Mouse (Mus musculus) hindbrain, embryonic 11.5 days (tissue): ENCODE measurements around the gene Dcst2. TPM values are rescaled to one million over a fixed set of nuclear protein-coding genes. Genes with fewer than 3 reads are reported as not detected.
A peak's percentile ranks its signal among the peaks of the same experiment; 100 is the strongest.

Source experiments
- ATAC-seq: fragments of 200-750 bp; cut with Nextera tagmentation; 2 replicates; pipeline ENCODE4 v1.8.0; 2017; ENCODE audit warnings: mild to moderate bottlenecking, moderate TSS enrichment, moderate library complexity; ENCODE audit not compliant: low FRiP score
- DNase-seq: peaks from one replicate; pipeline ENCODE4 v3.0.0-alpha.2; 2015; ENCODE audit warnings: low spot score
- H3K27ac ChIP-seq: fragments of 300-500 bp; sonication (generic); 2 replicates; pipeline ENCODE4 v1.5.1; 2014; ENCODE audit warnings: mild to moderate bottlenecking, low read depth, low read length
- H3K27me3 ChIP-seq: fragments of 300-500 bp; sonication (generic); 2 replicates; pipeline ENCODE4 v1.6.1; 2014; ENCODE audit warnings: mild to moderate bottlenecking, low read length, moderate library complexity, mixed read lengths; ENCODE audit not compliant: control insufficient read depth, insufficient read depth
- H3K36me3 ChIP-seq: fragments of 300-500 bp; sonication (generic); 2 replicates; pipeline ENCODE4 v1.6.1; 2014; ENCODE audit warnings: mild to moderate bottlenecking, low read length, moderate library complexity, mixed read lengths; ENCODE audit not compliant: control insufficient read depth, insufficient read depth
- H3K4me1 ChIP-seq: fragments of 300-500 bp; sonication (generic); replicated peaks from 2 replicates; pipeline ENCODE4 v1.6.1; 2014; ENCODE audit warnings: low read length, mixed read lengths; ENCODE audit not compliant: control insufficient read depth, insufficient read depth
- H3K4me2 ChIP-seq: fragments of 300-500 bp; sonication (generic); replicated peaks from 2 replicates; pipeline ENCODE4 v1.6.1; 2014; ENCODE audit warnings: mild to moderate bottlenecking, low read depth, low read length
- H3K4me3 ChIP-seq: fragments of 300-500 bp; sonication (generic); 2 replicates; pipeline ENCODE4 v1.5.1; 2014; ENCODE audit warnings: low read depth, low read length
- H3K9ac ChIP-seq: fragments of 300-500 bp; sonication (generic); 2 replicates; pipeline ENCODE4 v1.6.1; 2014; ENCODE audit warnings: low read depth, low read length
- H3K9me3 ChIP-seq: fragments of 300-500 bp; sonication (generic); 2 replicates; pipeline ENCODE4 v1.6.1; 2016; ENCODE audit warnings: low read length; ENCODE audit not compliant: control insufficient read depth
- WGBS: fragments of 180-500 bp; shearing (Covaris S2); extraction: QIAGEN DNeasy Blood & Tissue Kit; methylation state at CpG from one replicate; pipeline ENCODE4 v1.1.7; 2014; 5-methylcytosine and 5-hydroxymethylcytosine counted together
- polyA plus RNA-seq: library from polyadenylated mRNA; unstranded; fragments of >200 nt; fragmentation: Nextera tagmentation; extraction: Ambion mirVana; gene quantifications from 2 replicates; pipeline ENCODE4 v1.2.1, GENCODE M21; 2014

The Dcst2 gene
- polyA plus RNA-seq, 1 experiment from 2014 or later = 0.14 TPM

GRCm38 (mm10) chr3:89337062-89337720, 24.6 kb upstream of the Dcst2 start:
- WGBS = 0% methylated on average over 21 of the region's 21 CpGs
- peak overlapping the region; percentile 87 for H3K9ac ChIP-seq
- DNase-seq (no peak), ATAC-seq (no peak; the same call in none of the 2 replicates)
- H3K36me3 ChIP-seq = 0 out of 2 replicates have a peak, but pooled peaks cover 6% of the 10 kb centered on the region
- H3K27me3 ChIP-seq = no peaks in the 10 kb centered on the region
- peaks cover 14% of the 10 kb centered on the region for H3K4me1 ChIP-seq
- H3K27ac ChIP-seq = peak overlapping the region; percentile 82
- H3K4me3 ChIP-seq = peak overlapping the region; percentile 76
- peak overlapping the region; percentile 66 for H3K4me2 ChIP-seq
- no peaks in the 10 kb centered on the region for H3K9me3 ChIP-seq

GRCm38 (mm10) chr3:89337721-89338578, 23.8 kb upstream of the Dcst2 start, which contains the start of gene Efna4:
Gene Efna4 (minus strand): TSS chr3:89338028.
- peak; percentile 83 for DNase-seq
- Histone ChIP-seq H3K4me2 (peak within 1 kb of the TSS; percentile 66), H3K27ac (peak within 1 kb of the TSS; percentile 82), H3K27me3 (no peaks in the 10 kb centered on the region), H3K4me3 (peak within 1 kb of the TSS; percentile 76), H3K4me1 (peaks cover 10% of the 10 kb centered on the region), H3K9ac (peak within 1 kb of the TSS; percentile 87), H3K9me3 (no peaks in the 10 kb centered on the region), H3K36me3 (0 out of 2 replicates have a peak, but pooled peaks cover 6% of the 10 kb centered on the region)
- peak; percentile 84 for ATAC-seq
- WGBS = under 1% methylated on average over 40 of the region's 44 CpGs

- no peak overlapping the region for H3K9ac ChIP-seq
- peak; percentile 92 for DNase-seq
- H3K4me3 ChIP-seq = no peak overlapping the region
- H3K4me2 ChIP-seq = no peak overlapping the region
- H3K36me3 ChIP-seq = no peaks in the 10 kb centered on the region
- H3K4me1 ChIP-seq = peaks cover 9% of the 10 kb centered on the region
- H3K27me3 ChIP-seq = no peaks in the 10 kb centered on the region
- ATAC-seq = peak; percentile 6; the same call in 1 of the 2 replicates
- 28% methylated on average over 8 of the region's 8 CpGs for WGBS
- no peaks in the 10 kb centered on the region for H3K9me3 ChIP-seq
- H3K27ac ChIP-seq = no peak overlapping the region
These were observed 22.4 kb upstream of the Dcst2 start for GRCm38 (mm10) chr3:89339416-89339815.

GRCm38 (mm10) chr3:89340465-89340864, 21.3 kb upstream of the Dcst2 start:
- 2% methylated on average over 11 of the region's 11 CpGs for WGBS
- Histone ChIP-seq H3K36me3 (no peaks in the 10 kb centered on the region), H3K4me3 (peak overlapping the region; percentile 19; the same call in 1 of the 2 replicates), H3K4me2 (peak overlapping the region; percentile 40), H3K4me1 (peaks cover 9% of the 10 kb centered on the region), H3K9me3 (no peaks in the 10 kb centered on the region), H3K9ac (peak overlapping the region; percentile 24; the same call in 1 of the 2 replicates), H3K27ac (no peak overlapping the region), H3K27me3 (no peaks in the 10 kb centered on the region)
- peak; percentile 94 for DNase-seq
- peak; percentile 38 for ATAC-seq

- H3K4me1 ChIP-seq = 0 out of 2 replicates have a peak, but pooled peaks cover 4% of the 10 kb centered on the region
- no peaks in the 10 kb centered on the region for H3K27me3 ChIP-seq
- no peak overlapping the region for H3K4me3 ChIP-seq
- no peaks in the 10 kb centered on the region for H3K9me3 ChIP-seq
- no peaks in the 10 kb centered on the region for H3K36me3 ChIP-seq
- no peak overlapping the region for H3K27ac ChIP-seq
- H3K9ac ChIP-seq = no peak overlapping the region
- DNase-seq (no peak), ATAC-seq (no peak)
- no peak overlapping the region for H3K4me2 ChIP-seq
- 91% methylated on average over 4 of the region's 4 CpGs for WGBS
These were observed 20.0 kb upstream of the Dcst2 start for GRCm38 (mm10) chr3:89341794-89342193.

GRCm38 (mm10) chr3:89343279-89343678, 18.5 kb upstream of the Dcst2 start:
- Histone ChIP-seq H3K27me3 (no peaks in the 10 kb centered on the region), H3K27ac (no peak overlapping the region), H3K9ac (no peak overlapping the region), H3K36me3 (no peaks in the 10 kb centered on the region), H3K4me1 (0 out of 2 replicates have a peak, but pooled peaks cover 4% of the 10 kb centered on the region), H3K4me2 (no peak overlapping the region), H3K4me3 (no peak overlapping the region), H3K9me3 (no peaks in the 10 kb centered on the region)
- no peak for ATAC-seq
- 92% methylated on average over 7 of the region's 7 CpGs for WGBS
- no peak for DNase-seq

- WGBS = 81% methylated on average over 10 of the region's 10 CpGs
- no peaks in the 10 kb centered on the region for H3K36me3 ChIP-seq
- H3K4me2 ChIP-seq = no peak overlapping the region
- no peaks in the 10 kb centered on the region for H3K9me3 ChIP-seq
- H3K27ac ChIP-seq = no peak overlapping the region
- no peak overlapping the region for H3K9ac ChIP-seq
- H3K27me3 ChIP-seq = peaks cover 3% of the 10 kb centered on the region; the same call in 1 of the 2 replicates
- DNase-seq = no peak
- no peak for ATAC-seq
- H3K4me1 ChIP-seq = peaks cover 9% of the 10 kb centered on the region
- no peak overlapping the region for H3K4me3 ChIP-seq
These were observed 14.8 kb upstream of the Dcst2 start for GRCm38 (mm10) chr3:89346815-89347540.

- Histone ChIP-seq H3K9me3 (no peaks in the 10 kb centered on the region), H3K4me2 (no peak overlapping the region), H3K27ac (no peak overlapping the region), H3K4me3 (no peak overlapping the region), H3K27me3 (peaks cover 3% of the 10 kb centered on the region; the same call in 1 of the 2 replicates), H3K36me3 (no peaks in the 10 kb centered on the region), H3K4me1 (peaks cover 9% of the 10 kb centered on the region), H3K9ac (no peak overlapping the region)
- no peak for ATAC-seq
- 76% methylated on average over 1 of the region's 1 CpGs for WGBS
- no peak for DNase-seq
These were observed 13.9 kb upstream of the Dcst2 start for GRCm38 (mm10) chr3:89347916-89348315.
